Mouse (Mus musculus) lung, embryonic 14.5 days (tissue): ENCODE data around the gene Mef2c. TPM values are rescaled to one million over a fixed set of nuclear protein-coding genes. Genes with fewer than 3 reads are reported as not detected.

Source experiments
- ATAC-seq: fragments of 200-750 bp; cut with Nextera tagmentation; 2 replicates; pipeline ENCODE4 v1.8.0; 2017; ENCODE audit warnings: mild to moderate bottlenecking, moderate TSS enrichment, moderate library complexity; ENCODE audit not compliant: insufficient read depth
- DNase-seq: peaks from one replicate; pipeline ENCODE4 v3.0.0-alpha.2; 2015
- H3K27ac ChIP-seq: fragments of 300-500 bp; sonication (generic); 2 replicates; pipeline ENCODE4 v1.5.1; 2014; ENCODE audit warnings: low read depth, mild to moderate bottlenecking, moderate library complexity
- H3K27me3 ChIP-seq: fragments of 300-500 bp; sonication (generic); 2 replicates; pipeline ENCODE4 v1.6.1; 2014; ENCODE audit warnings: low read length, control low read depth; ENCODE audit not compliant: insufficient read depth
- H3K36me3 ChIP-seq: fragments of 300-500 bp; sonication (generic); 2 replicates; pipeline ENCODE4 v1.6.1; 2014; ENCODE audit warnings: control low read depth; ENCODE audit not compliant: insufficient read depth
- H3K4me1 ChIP-seq: fragments of 300-500 bp; sonication (generic); 2 replicates; pipeline ENCODE4 v1.6.1; 2014; ENCODE audit warnings: antibody characterized with exemption, control low read depth; ENCODE audit not compliant: insufficient read depth
- H3K4me2 ChIP-seq: fragments of 300-500 bp; sonication (generic); 2 replicates; pipeline ENCODE4 v1.6.1; 2014; ENCODE audit warnings: mild to moderate bottlenecking
- H3K4me3 ChIP-seq: fragments of 300-500 bp; sonication (generic); 2 replicates; pipeline ENCODE4 v1.5.1; 2014; ENCODE audit warnings: low read depth, low read length
- H3K9ac ChIP-seq: fragments of 300-500 bp; sonication (generic); 2 replicates; pipeline ENCODE4 v1.6.1; 2014
- H3K9me3 ChIP-seq: fragments of 300-500 bp; sonication (generic); 2 replicates; pipeline ENCODE4 v1.6.1; 2016; ENCODE audit warnings: low read depth, low read length, control low read depth
- CTCF ChIP-seq: IDR thresholded peaks from 2 replicates; pipeline ENCODE4 v1.5.1; 2016; ENCODE audit warnings: antibody characterized with exemption, low read depth
- WGBS: fragments of 180-500 bp; shearing (Covaris S2); extraction: QIAGEN DNeasy Blood & Tissue Kit; methylation state at CpG from one replicate; pipeline ENCODE4 v1.1.7; 2014; 5-methylcytosine and 5-hydroxymethylcytosine counted together
- polyA plus RNA-seq: library from polyadenylated mRNA; unstranded; fragments of >200 nt; fragmentation: Nextera tagmentation; extraction: Ambion mirVana; gene quantifications from 2 replicates; pipeline ENCODE4 v1.2.1, GENCODE M21; 2014

Gene Mef2c
- polyA plus RNA-seq, 1 experiment from 2014 or later: 55.9 TPM

GRCm38 (mm10) chr13:83603373-83604265 is 99.8 kb downstream of the Mef2c start:
- no peak for TF ChIP-seq CTCF
- H3K36me3 ChIP-seq: no peaks in the 10 kb centered on the region
- no peaks in the 10 kb centered on the region for H3K9me3 ChIP-seq
- no peak overlapping the region for H3K4me3 ChIP-seq
- ATAC-seq (peak; percentile 87), DNase-seq (peak; percentile 81)
- H3K27me3 ChIP-seq: no peaks in the 10 kb centered on the region
- H3K9ac ChIP-seq: no peak overlapping the region
- no peak overlapping the region for H3K4me2 ChIP-seq
- peaks cover 12% of the 10 kb centered on the region; the same call in 1 of the 2 replicates for H3K4me1 ChIP-seq
- WGBS: 6% methylated on average over 4 of the region's 7 CpGs
- peak overlapping the region; percentile 75 for H3K27ac ChIP-seq

DNA sequence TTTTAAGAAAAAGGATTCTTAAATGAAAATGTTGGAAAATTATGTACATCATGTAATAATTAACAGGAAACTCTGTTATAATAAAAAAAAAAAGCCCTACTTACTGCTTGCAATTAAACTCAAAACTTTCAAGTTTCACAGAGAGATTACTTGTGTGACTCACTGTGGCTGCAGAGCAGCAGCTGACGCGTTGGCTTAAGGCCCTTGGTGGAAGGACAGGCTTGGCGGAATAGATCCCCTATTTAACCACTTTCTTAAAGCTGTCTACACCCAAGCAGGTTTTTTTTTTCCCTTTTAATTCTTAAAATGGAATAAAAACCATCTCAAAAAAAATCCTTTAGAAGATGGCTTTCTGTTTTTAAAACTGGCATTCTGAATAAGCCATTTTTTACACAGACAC is 100.5 kb downstream of the Mef2c start:
- H3K36me3 ChIP-seq: no peaks in the 10 kb centered on the region
- ATAC-seq: peak; percentile 73
- no peak overlapping the region for H3K9ac ChIP-seq
- no peaks in the 10 kb centered on the region for H3K27me3 ChIP-seq
- no peaks in the 10 kb centered on the region for H3K9me3 ChIP-seq
- no peak overlapping the region for H3K4me3 ChIP-seq
- peak overlapping the region; percentile 72 for H3K27ac ChIP-seq
- peaks cover 12% of the 10 kb centered on the region; the same call in 1 of the 2 replicates for H3K4me1 ChIP-seq
- no peak overlapping the region for H3K4me2 ChIP-seq
- peak; percentile 71 for DNase-seq
- no peak for TF ChIP-seq CTCF
- WGBS: 16% methylated on average over 3 of the region's 3 CpGs

GRCm38 (mm10) chr13:83604785-83605184 is 101.0 kb downstream of the Mef2c start:
- Histone ChIP-seq H3K36me3 (no peaks in the 10 kb centered on the region), H3K9ac (no peak overlapping the region), H3K27me3 (no peaks in the 10 kb centered on the region), H3K4me1 (peaks cover 12% of the 10 kb centered on the region; the same call in 1 of the 2 replicates), H3K4me3 (no peak overlapping the region), H3K27ac (peak overlapping the region; percentile 72; the same call in 1 of the 2 replicates), H3K4me2 (no peak overlapping the region), H3K9me3 (no peaks in the 10 kb centered on the region)
- DNase-seq (peak; percentile 23), ATAC-seq (peak; percentile 25; the same call in 1 of the 2 replicates)
- no peak for TF ChIP-seq CTCF
- WGBS: 60% methylated on average over 4 of the region's 4 CpGs

- Histone ChIP-seq H3K9ac (no peak overlapping the region), H3K27ac (no peak overlapping the region), H3K27me3 (no peaks in the 10 kb centered on the region), H3K4me1 (peaks cover 12% of the 10 kb centered on the region; the same call in 1 of the 2 replicates), H3K36me3 (no peaks in the 10 kb centered on the region), H3K4me2 (no peak overlapping the region), H3K4me3 (no peak overlapping the region), H3K9me3 (no peaks in the 10 kb centered on the region)
- WGBS: 17% methylated on average over 4 of the region's 4 CpGs
- DNase-seq: peak; percentile 76
- ATAC-seq: peak; percentile 44; the same call in 1 of the 2 replicates
- TF ChIP-seq CTCF: no peak
Measured at GRCm38 (mm10) chr13:83607883-83608581, 104.2 kb downstream of the Mef2c start.

DNA sequence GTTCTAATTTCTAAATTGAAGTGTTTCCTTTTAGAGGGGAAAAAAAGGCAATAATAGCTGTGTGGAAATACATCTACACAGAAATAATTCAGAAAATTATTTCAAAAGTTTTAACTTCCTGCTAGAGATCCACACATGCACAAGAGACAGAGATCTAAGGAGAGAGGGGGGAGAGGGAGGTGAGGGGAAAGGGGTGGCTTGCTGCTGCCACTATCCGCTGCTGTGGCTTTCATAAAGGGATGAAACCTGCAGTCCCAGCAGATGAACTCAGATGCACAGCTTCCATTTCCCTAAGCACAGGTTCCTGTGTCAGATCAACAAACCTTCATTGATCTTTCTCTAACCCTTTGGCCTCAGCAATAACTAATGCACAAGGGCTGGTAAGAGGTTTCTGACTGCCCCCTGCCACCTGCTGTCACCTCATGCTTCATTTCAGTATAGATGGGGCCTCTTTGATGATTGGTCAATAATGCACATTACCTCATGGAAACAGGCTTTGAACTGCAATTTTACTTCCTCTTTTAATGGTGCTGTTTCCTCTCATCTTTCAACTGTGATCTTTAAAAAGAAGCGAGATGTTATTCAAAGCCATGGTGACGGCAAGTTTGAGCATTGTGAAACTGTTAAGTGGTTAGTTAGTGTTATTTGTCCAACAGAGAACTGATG is 105.2 kb downstream of the Mef2c start:
- H3K27me3 ChIP-seq: no peaks in the 10 kb centered on the region
- DNase-seq: no peak

DNA sequence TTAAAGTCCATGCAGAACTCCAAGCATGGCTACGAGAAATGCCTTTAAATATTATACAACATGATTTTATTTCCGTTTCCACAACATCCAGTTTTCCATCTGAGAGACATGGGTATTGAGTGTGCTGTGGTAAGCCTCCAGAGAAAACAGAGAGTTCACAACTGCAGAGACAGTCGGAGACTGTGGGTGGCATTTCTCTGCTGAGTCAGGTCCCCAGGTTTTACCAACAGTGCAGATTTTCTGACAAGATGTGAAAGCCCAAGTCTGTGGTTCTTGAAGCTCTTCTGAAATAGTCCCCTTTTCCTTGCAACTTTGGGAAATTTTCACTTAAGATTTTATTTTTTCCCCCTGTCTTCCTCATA is 105.7 kb downstream of the Mef2c start:
- no peak for TF ChIP-seq CTCF
- H3K4me1 ChIP-seq: peaks cover 9% of the 10 kb centered on the region; the same call in 1 of the 2 replicates
- DNase-seq (no peak), ATAC-seq (no peak)
- H3K27me3 ChIP-seq: no peaks in the 10 kb centered on the region
- no peaks in the 10 kb centered on the region for H3K36me3 ChIP-seq
- no peak overlapping the region for H3K9ac ChIP-seq
- H3K27ac ChIP-seq: no peak overlapping the region
- H3K9me3 ChIP-seq: no peaks in the 10 kb centered on the region
- H3K4me3 ChIP-seq: no peak overlapping the region
- WGBS: 68% methylated on average over 3 of the region's 3 CpGs
- no peak overlapping the region for H3K4me2 ChIP-seq

More for the DNA sequence above, 105.2 kb downstream of the Mef2c start:
- no peak overlapping the region for H3K4me3 ChIP-seq
- no peak for TF ChIP-seq CTCF
- ATAC-seq: no peak
- no peaks in the 10 kb centered on the region for H3K36me3 ChIP-seq
- H3K27ac ChIP-seq: no peak overlapping the region
- WGBS: 77% methylated on average over 3 of the region's 3 CpGs
- no peak overlapping the region for H3K9ac ChIP-seq
- no peaks in the 10 kb centered on the region for H3K9me3 ChIP-seq
- peaks cover 9% of the 10 kb centered on the region; the same call in 1 of the 2 replicates for H3K4me1 ChIP-seq
- H3K4me2 ChIP-seq: no peak overlapping the region
